Mouse (Mus musculus) naive thymus-derived CD4-positive, alpha-beta T cell, adult 2 months (primary cell): Measurements from ENCODE around the gene Ubl4b.

Source experiments
- DNase-seq: peaks from one replicate; pipeline ENCODE4 v3.0.0-alpha.2; 2011; ENCODE audit warnings: low read depth

The Ubl4b gene

DNA sequence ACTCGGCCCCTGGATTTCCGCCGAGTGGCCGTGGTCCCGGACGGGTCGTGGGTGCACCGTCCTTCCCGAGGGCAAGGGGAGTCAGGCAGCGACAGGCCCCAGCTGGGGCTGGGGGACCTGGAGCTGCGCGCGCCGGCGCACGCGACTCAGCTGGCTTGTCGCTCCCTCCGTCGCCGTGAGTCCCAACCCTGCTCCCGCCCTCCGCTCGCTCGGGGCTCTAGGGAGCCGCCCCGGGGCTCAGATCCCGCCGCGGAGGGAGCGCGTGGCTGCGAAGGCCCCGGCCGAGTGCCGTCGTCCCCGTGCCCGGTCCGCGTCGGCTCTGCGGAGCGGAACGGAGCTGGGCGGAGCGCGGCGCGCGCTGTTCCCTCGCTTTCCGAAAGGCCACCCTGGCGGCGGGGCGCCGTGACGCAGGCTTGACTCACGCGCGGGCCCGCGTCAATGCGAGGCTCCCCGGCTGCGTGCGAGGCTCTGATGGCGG is 37.2 kb downstream of the Ubl4b start, which contains the start of gene Slc6a17:
TSS of gene Slc6a17 (minus strand) at position 388 of the 478 bp plus-strand sequence.
- no peak for DNase-seq

- no peak for DNase-seq
Observed at GRCm38 (mm10) chr3:107516776-107517630, 37.9 kb downstream of the Ubl4b start.

DNA sequence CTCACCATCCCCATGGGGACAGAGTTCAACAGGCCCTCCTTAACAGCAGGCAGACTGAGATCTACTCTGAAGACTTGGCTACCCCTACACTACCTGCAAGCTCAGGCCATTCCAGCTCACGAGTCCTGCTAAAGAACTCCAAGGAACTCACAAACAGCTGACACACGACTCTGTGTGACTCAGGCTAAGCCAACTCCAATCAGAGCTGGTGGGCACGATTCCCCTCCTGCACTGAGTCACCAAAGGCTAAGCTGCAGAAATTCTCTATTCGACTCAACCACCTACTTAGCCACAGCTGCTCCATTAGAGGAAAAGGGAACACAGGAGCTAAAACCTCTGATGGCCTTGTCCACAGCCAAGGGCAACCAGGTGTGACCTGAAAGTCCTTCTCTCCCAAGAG is 38.9 kb downstream of the Ubl4b start:
- no peak for DNase-seq

- DNase-seq, result no peak
Observed at GRCm38 (mm10) chr3:107511416-107511815, 43.5 kb downstream of the Ubl4b start.

DNA sequence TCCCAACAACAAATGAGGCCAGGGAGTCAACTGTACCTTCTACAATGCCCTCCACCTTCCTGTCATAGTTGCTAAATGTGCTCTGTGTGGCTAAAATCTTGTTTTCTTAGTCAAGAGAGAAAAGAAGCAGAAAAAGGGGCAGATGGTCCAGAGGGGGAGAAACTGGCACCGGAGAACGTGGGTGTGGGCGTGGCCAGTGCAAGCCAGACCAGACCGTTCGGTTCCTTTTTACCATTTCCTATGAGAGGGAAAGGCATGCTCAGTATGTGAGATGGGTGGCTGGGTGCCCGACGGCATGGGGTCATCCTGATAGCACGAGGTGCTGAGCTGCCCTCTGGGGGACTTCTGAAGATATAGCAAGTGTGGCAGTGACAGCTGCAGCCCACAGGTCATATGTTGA is 46.2 kb downstream of the Ubl4b start:
- no peak for DNase-seq

DNA sequence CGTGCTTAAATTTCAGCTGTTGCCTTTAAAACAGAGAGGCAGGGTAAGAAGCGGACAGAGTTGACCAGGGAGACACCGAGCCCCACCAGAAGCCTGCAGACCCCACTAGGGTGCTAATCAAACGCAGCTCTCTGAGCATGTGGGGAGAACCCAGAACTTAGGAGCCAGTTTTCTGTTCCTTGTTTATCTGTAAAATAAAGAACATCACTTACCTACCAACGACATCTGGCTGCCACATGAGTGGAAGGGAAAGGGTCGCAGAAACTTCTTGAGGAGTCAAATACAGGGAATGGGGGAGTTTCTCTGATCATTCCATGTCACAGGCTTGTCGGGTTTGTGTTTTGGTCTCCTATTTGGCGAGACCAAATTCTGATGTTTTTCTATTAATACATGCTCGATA is 46.9 kb downstream of the Ubl4b start:
- no peak for DNase-seq

GRCm38 (mm10) chr3:107506531-107506930 is 48.3 kb downstream of the Ubl4b start:
- DNase-seq, result no peak

DNA sequence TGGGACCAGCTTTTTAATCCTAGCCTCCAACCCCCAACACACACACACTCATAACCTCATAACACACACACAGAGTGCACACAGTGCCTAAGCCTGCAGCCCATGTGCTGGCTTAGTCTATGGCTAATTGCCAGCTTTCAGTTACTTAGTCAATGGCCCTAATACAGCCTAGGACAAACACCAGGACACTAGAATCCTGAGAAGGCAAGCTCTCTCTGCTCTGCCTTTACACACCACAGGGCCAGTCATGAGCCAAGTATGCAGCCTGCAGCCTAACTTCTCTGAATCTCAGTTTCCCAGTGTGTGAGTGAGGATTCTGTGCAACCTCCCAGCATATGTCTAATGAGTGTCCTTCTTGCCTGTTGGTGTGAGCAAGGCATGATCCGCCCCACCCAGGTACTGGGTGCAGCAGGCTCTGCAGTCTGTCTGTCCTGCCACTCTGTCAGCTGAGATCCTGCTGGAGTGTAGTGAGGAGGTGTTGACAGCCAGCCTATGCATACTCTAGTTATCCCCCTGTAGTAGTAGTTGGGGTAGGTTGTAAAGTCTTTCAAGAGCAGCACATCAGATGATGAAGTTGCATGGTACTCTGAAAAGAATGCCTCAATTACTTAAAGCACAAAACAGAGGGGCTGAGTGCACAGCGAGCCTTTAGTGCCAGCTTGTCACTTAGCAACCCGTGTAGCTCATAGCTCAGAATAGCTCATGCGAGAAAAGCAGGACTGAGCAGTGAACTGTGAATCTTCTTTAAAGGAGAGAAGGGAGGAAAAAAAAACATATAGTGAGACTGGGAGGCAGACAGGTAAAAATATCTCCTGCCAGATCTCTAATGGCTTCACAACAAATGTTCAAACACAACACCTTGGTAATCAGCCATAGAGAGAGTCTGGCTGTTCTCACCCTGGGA is 49.2 kb downstream of the Ubl4b start:
- DNase-seq, result no peak

DNA sequence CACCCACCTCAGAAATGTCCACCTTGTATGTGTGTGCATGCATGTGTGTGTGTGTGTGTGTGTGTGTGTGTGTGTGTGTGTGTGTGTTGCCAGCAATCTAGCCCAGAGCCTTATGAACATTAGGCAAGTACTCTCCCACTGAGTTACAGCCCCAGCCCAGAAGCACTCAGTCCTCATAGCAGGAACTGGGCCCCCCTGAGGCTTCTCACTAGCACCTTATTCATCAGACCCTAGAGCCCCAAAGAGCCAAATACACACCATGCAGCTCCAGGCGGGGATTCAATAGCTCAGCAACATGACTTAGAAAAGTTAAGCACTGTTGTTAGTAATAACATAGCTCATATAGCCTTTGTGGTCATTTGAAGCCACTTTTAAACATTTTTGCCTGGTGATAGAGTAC is 50.3 kb downstream of the Ubl4b start:
- DNase-seq, result no peak

GRCm38 (mm10) chr3:107503716-107504115 is 51.2 kb downstream of the Ubl4b start:
- DNase-seq, result no peak
